Mouse (Mus musculus) CH12.LX (cell line): ENCODE data around the gene Bach2.

Experiments used
- CTCF ChIP-seq, 2 experiments: IDR thresholded peaks in 1 of 2; conservative IDR thresholded peaks in 1 of 2; 2 replicates each; pipeline ENCODE4 v1.5.1; 2011 to 2012; ENCODE audit warnings: low read depth in 2 of 2, low read length in 2 of 2, improper control_type of control experiment in 1 of 2, inconsistent platforms in 1 of 2, mild to moderate bottlenecking in 1 of 2, moderate library complexity in 1 of 2
- ELF1 ChIP-seq: IDR thresholded peaks from 2 replicates; pipeline ENCODE4 v1.6.1; 2014; ENCODE audit warnings: low read depth, mild to moderate bottlenecking, inconsistent platforms, low read length, improper control_type of control experiment
- NRF1 ChIP-seq: IDR thresholded peaks from 2 replicates; pipeline ENCODE4 v1.6.1; 2014; ENCODE audit warnings: low read depth, mild to moderate bottlenecking, inconsistent platforms, low read length, improper control_type of control experiment, moderate library complexity
- PAX5 ChIP-seq: IDR thresholded peaks from 2 replicates; pipeline ENCODE4 v1.6.1; 2012; ENCODE audit warnings: low read length, inconsistent platforms, mixed read lengths
- POLR2A ChIP-seq: IDR thresholded peaks from 2 replicates; pipeline ENCODE4 v1.6.1; 2011; ENCODE audit warnings: low read depth, mild to moderate bottlenecking, improper control_type of control experiment, low read length
- RAD21 ChIP-seq: IDR thresholded peaks from 2 replicates; pipeline ENCODE4 v1.6.1; 2011; ENCODE audit warnings: low read depth, mild to moderate bottlenecking, low read length, improper control_type of control experiment, moderate library complexity
- TBP ChIP-seq: conservative IDR thresholded peaks from 2 replicates; pipeline ENCODE4 v1.6.1; 2011; ENCODE audit warnings: low read depth, low read length, improper control_type of control experiment
- ZC3H11A ChIP-seq: IDR thresholded peaks from 2 replicates; pipeline ENCODE4 v1.6.1; 2012; ENCODE audit warnings: low read depth, mild to moderate bottlenecking, inconsistent platforms, low read length, improper control_type of control experiment

DNA sequence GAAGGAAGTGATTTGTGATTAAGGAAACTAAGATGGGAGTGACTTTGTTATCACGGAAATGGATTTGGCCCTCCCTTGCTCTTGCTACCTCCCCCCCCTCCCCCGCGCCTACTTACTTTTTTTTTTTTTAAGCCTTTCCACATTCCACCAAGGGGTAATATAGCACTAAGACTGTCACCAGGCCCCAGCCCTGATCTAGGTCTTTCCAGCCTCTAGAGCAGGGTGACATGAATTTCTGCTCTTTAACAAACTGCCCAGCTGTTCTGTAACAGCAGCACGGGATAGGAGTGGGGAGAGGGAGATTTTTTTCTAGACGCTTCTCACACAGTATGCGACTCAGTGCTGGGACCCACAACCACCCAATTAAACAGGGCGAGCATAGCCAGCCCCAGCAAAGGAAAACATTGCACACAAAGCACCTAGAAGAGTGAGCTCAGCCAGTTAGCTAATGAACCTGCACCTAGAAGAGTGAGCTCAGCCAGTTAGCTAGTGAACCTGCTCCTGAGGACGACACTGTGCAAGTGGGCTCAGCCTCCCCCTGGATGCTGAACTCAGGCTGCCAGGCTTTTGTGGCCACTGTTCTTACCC, 10.5 kb upstream of the Bach2 start:
- no peak for TF ChIP-seq ZC3H11A
- no peak for TF ChIP-seq CTCF (conservative IDR thresholded peaks at IDR 0.05 in 1 of 2, IDR thresholded peaks at IDR 0.05 in 1 of 2; ENCODE audit: low read depth in 2 of 2, low read length in 2 of 2)
- TF ChIP-seq POLR2A = no peak
- TF ChIP-seq PAX5 = no peak
- no peak for TF ChIP-seq ELF1
- TF ChIP-seq RAD21 = no peak
- no peak for TF ChIP-seq TBP
- no peak for TF ChIP-seq NRF1
